Mouse (Mus musculus) small intestine, adult 2 months (tissue): Measurements from ENCODE around the gene Ubr4. TPM values are rescaled to one million over a fixed set of nuclear protein-coding genes. Genes with fewer than 3 reads are reported as not detected.

Experiments used
- H3K27ac ChIP-seq: fragments of 200-500 bp; 2 replicates; pipeline ENCODE4 v1.5.1; 2012; ENCODE audit warnings: low read depth, low read length, control low read depth, inconsistent platforms; ENCODE audit not compliant: insufficient read depth
- H3K27me3 ChIP-seq: fragments of 200-500 bp; 2 replicates; pipeline ENCODE4 v1.6.1; 2012; ENCODE audit warnings: mild to moderate bottlenecking, moderate library complexity, low read length, inconsistent platforms; ENCODE audit not compliant: control insufficient read depth, insufficient read depth
- H3K36me3 ChIP-seq: fragments of 200-500 bp; 2 replicates; pipeline ENCODE4 v1.6.1; 2012; ENCODE audit warnings: mild to moderate bottlenecking, low read length, control low read depth, inconsistent platforms; ENCODE audit not compliant: control insufficient read depth, insufficient read depth
- H3K4me1 ChIP-seq: fragments of 200-500 bp; 2 replicates; pipeline ENCODE4 v1.6.1; 2012; ENCODE audit warnings: low read length, inconsistent platforms, mixed read lengths; ENCODE audit not compliant: control insufficient read depth, insufficient read depth, insufficient read length
- H3K4me3 ChIP-seq: fragments of 200-500 bp; 2 replicates; pipeline ENCODE4 v1.5.1; 2012; ENCODE audit warnings: low read depth, mild to moderate bottlenecking, control low read depth, inconsistent platforms, low read length, moderate library complexity
- CTCF ChIP-seq: fragments of 200-500 bp; IDR thresholded peaks from 2 replicates; pipeline ENCODE4 v1.5.1; 2012; ENCODE audit warnings: low read depth, mild to moderate bottlenecking, control low read depth, inconsistent platforms, low read length, moderate library complexity, mixed read lengths; ENCODE audit not compliant: insufficient replicate concordance, insufficient read length; ENCODE audit errors: extremely low read depth
- POLR2A ChIP-seq: fragments of 200-500 bp; IDR thresholded peaks from 2 replicates; pipeline ENCODE4 v1.6.1; 2012; ENCODE audit warnings: low read depth, mild to moderate bottlenecking, control low read depth, inconsistent platforms, low read length, moderate library complexity
- WGBS: fragments of 180-500 bp; shearing (Covaris S2); methylation state at CpG from one replicate; pipeline ENCODE4 v1.1.7; 2018; 5-methylcytosine and 5-hydroxymethylcytosine counted together
- polyA plus RNA-seq: library from polyadenylated mRNA; depleted of rRNA; stranded (reverse); fragments of >200 nt; gene quantifications from 2 replicates; pipeline ENCODE4 v1.2.3, GENCODE M21; 2012; rRNA removed

Ubr4 gene
- 96.1 and 199 TPM in 2 replicates for polyA plus RNA-seq

DNA sequence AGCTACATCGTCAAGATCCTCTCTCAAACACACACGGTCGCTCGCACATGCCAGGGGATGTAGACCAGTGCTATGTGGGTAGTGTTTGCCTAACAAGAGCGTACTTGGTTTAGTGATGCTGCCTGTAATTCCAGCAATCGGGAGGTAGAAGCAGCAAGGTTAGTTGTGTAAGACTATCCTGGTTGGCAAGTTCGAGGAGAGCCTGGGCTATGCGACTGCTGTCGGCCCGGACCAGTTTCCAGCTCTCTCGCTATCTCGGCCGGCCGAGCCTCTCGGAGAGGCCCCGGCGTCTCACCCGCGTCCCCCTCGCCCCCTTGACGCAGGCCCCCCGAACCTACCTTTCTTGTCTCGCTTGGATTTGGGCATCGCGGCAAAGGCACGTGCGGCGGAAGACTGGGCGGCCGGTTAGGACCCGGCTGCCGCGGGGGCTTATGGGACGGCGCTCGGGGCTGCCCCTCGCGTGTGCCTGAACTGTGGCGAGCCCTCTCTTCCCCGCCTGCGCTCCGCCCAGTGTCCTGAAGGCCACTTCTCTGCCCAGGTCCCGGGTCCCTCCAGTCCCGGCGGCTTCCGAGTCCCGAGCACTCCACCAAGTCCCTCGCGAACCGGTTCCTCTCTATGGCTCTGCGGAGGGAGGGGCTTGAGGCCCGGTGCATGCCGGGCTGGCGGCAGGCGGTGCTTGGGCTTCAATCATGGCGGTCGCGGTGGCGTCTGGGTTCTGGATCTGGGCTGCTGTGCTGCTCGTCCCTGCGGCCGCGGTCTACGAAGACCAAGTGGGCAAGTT is at the start of gene Ubr4, which contains the start of the genes Mrto4 and Emc1:
TSS of gene Ubr4 (plus strand) at position 679 of the 781 bp plus-strand sequence.
TSS of gene Mrto4 (minus strand) at position 646 of the 781 bp plus-strand sequence.
TSS of gene Emc1 (plus strand) at position 657 of the 781 bp plus-strand sequence.
- WGBS = under 1% methylated on average over 64 of the region's 64 CpGs
- Histone ChIP-seq H3K36me3 (peaks cover 19% of the 10 kb centered on the region; the same call in 1 of the 2 replicates), H3K4me3 (peak within 1 kb of the TSS; percentile 88), H3K27me3 (no peaks in the 10 kb centered on the region), H3K4me1 (peaks cover 7% of the 10 kb centered on the region; the same call in 1 of the 2 replicates), H3K27ac (peak within 1 kb of the TSS; percentile 98)
- no peak for TF ChIP-seq CTCF
- peak; percentile 45; the same call in 1 of the 2 replicates for TF ChIP-seq POLR2A

GRCm38 (mm10) chr4:139305521-139305920 is 46.9 kb upstream of the Ubr4 start:
- 82% methylated on average over 3 of the region's 3 CpGs for WGBS
- Histone ChIP-seq H3K27me3 (no peaks in the 10 kb centered on the region), H3K36me3 (peaks cover 35% of the 10 kb centered on the region), H3K4me3 (no peak overlapping the region), H3K27ac (no peak overlapping the region), H3K4me1 (peaks cover 3% of the 10 kb centered on the region; the same call in 1 of the 2 replicates)
- TF ChIP-seq CTCF (no peak), POLR2A (no peak)

DNA sequence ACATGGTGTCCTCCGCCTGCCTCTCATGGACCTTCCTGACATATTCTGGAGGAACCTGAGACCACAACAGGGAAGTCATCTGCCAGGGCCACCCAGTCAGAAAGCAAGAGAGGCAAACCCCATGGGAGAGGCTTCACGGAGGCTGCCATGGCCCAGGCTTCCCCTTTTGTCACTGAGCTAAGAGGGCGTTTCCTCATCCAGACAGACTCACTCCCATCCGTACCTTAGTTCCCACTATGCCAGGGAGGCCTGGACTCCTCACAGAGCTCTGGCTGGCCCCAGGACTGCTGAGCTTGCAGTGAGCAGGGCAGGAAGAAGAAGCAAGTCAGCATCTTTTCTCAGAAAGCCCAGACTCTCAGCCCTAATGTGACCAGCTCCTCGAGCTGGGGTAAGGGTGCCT is 44.5 kb upstream of the Ubr4 start:
- H3K36me3 ChIP-seq = peaks cover 14% of the 10 kb centered on the region
- TF ChIP-seq CTCF (no peak), POLR2A (no peak)
- H3K4me1 ChIP-seq = peaks cover 5% of the 10 kb centered on the region; the same call in 1 of the 2 replicates
- 89% methylated on average over 5 of the region's 5 CpGs for WGBS
- no peak overlapping the region for H3K4me3 ChIP-seq
- no peak overlapping the region for H3K27ac ChIP-seq
- H3K27me3 ChIP-seq = no peaks in the 10 kb centered on the region

- 29% methylated on average over 6 of the region's 6 CpGs for WGBS
- Histone ChIP-seq H3K4me3 (peak overlapping the region; percentile 96), H3K27ac (no peak overlapping the region), H3K4me1 (peaks cover 5% of the 10 kb centered on the region; the same call in 1 of the 2 replicates), H3K36me3 (peaks cover 23% of the 10 kb centered on the region), H3K27me3 (no peaks in the 10 kb centered on the region)
- no peak for TF ChIP-seq POLR2A
- peak; percentile 34; the same call in 1 of the 2 replicates for TF ChIP-seq CTCF
Measured at GRCm38 (mm10) chr4:139309651-139310050, 42.8 kb upstream of the Ubr4 start.

DNA sequence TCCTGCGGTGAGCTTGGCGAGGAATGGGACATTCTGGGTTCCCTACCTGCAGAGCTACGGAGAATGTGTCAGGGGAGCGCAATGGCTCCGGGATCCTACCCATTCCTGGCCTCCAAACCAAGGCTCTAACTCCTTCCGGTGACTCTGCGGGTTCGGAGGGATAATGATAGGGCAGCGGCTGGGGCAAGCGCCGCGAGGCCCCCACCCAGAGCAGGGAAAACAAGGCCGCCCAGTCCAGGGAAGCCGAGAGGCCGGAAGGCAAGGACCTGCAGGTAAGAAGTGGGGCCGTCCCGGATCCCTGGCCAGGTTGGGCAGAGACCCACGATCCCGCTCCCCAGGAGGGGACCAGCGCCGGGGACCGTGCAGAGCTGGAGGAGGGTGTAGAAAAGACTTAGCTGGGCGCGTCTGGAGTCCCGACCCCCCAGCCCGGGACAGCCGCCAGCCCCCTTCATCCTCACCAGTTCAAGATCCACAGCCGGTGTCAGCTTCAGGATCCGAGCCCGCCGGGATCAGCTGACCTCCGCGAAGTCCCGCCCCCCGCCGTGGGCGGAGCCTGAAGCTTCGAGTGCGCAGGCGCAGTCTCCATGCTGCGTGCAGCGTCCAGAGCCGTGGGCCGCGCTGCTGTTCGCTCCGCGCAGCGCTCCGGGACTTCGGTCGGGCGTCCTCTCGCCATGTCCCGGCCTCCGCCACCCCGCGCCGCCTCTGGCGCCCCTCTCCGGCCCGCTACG is 42.1 kb upstream of the Ubr4 start, which contains the start of the genes Pqlc2 and Akr7a5:
TSS of gene Pqlc2 (minus strand) at position 538 of the 728 bp plus-strand sequence.
TSS of gene Akr7a5 (plus strand) at position 574 of the 728 bp plus-strand sequence.
- H3K4me3 ChIP-seq = peak within 1 kb of the TSS; percentile 96
- no peaks in the 10 kb centered on the region for H3K27me3 ChIP-seq
- H3K27ac ChIP-seq = peak within 1 kb of the TSS; percentile 96
- 1% methylated on average over 63 of the region's 63 CpGs for WGBS
- H3K4me1 ChIP-seq = peaks cover 5% of the 10 kb centered on the region; the same call in 1 of the 2 replicates
- TF ChIP-seq CTCF (no peak), POLR2A (peak; percentile 86)
- H3K36me3 ChIP-seq = peaks cover 28% of the 10 kb centered on the region

DNA sequence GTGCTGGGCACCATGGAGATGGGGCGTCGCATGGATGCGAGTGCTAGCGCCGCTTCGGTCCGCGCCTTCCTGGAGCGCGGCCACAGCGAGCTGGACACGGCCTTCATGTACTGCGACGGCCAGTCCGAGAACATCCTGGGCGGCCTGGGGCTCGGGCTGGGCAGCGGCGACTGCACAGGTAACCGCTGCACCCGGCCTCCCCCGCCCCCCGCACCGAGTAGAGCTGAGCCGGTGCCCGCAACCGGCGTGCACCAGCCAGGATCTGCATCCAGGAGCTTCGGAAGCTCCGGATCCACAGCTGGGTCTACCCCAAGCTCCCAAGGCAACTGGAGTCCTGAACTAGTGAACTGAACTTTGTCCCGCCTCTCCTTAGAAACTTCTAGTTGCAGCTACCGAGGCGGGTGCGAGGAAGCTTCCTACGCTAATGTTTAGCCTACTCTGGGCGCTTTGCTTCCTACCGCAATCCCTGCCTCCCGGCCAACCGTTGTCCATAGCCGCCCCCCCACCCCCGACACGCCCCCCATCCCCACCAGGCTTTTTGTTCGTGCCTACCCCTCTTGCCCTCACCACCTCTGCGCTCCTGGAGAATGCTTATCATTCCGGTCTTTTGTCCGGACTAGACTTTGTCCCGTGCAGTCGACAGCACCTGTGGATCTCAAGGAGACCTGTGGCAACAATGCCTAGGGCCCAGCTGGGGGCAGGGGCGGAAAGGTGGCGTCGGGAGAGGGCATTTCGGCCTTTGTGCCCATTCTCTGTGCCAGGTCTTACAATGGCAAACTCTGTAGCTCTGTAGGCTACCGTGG is 41.3 kb upstream of the Ubr4 start:
- TF ChIP-seq CTCF (no peak), POLR2A (no peak)
- Histone ChIP-seq H3K4me3 (peak overlapping the region; percentile 96), H3K27ac (peak overlapping the region; percentile 96), H3K36me3 (peaks cover 30% of the 10 kb centered on the region), H3K4me1 (peaks cover 5% of the 10 kb centered on the region; the same call in 1 of the 2 replicates), H3K27me3 (no peaks in the 10 kb centered on the region)
- WGBS = under 1% methylated on average over 53 of the region's 53 CpGs
